Mouse (Mus musculus) liver, embryonic 14.5 days (tissue): ENCODE measurements around the gene Snx11.

ENCODE experiments used
- CTCF ChIP-seq: IDR thresholded peaks from 2 replicates; pipeline ENCODE4 v1.5.1; 2016; ENCODE audit warnings: antibody characterized with exemption, low read depth, control low read depth
- EP300 ChIP-seq: IDR thresholded peaks from 2 replicates; pipeline ENCODE4 v1.6.1; 2016; ENCODE audit warnings: antibody characterized with exemption, low read depth

DNA sequence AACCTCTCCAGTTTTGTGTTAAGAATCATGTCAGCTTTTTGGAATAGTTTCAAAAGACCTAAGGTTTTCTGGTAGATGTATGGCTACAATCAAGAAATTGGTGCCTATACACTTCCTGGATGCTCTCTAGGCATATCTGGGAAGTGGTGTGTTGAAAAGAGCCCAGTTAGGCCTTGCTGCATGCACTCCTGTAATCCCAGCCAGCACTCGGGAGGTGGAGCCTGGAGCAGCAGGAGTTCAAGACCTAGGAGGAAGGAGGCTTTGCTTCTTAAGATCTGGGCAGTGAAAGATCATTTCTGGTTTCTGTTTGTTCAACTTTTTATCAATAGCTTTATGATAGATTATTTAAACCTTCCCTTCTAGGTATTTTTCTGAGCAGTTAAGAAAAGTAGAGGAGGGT is 13.3 kb upstream of the Snx11 start:
- TF ChIP-seq CTCF (no peak), EP300 (no peak)
